Mouse (Mus musculus) embryonic facial prominence, embryonic 11.5 days (tissue): ENCODE measurements around the gene Tmem40. TPM values are rescaled to one million over a fixed set of nuclear protein-coding genes. Genes with fewer than 3 reads are reported as not detected.

Experiments used
- ATAC-seq: fragments of 200-750 bp; cut with Nextera tagmentation; replicated peaks from 2 replicates; pipeline ENCODE4 v1.8.0; 2017; ENCODE audit warnings: low read depth; ENCODE audit not compliant: insufficient number of reproducible peaks, low FRiP score, low TSS enrichment
- DNase-seq: peaks from one replicate; pipeline ENCODE4 v3.0.0-alpha.2; 2015; ENCODE audit warnings: low spot score
- H3K27ac ChIP-seq: fragments of 300-500 bp; sonication (generic); replicated peaks from 2 replicates; pipeline ENCODE4 v1.5.1; 2014; ENCODE audit warnings: mild to moderate bottlenecking, low read depth, low read length, control low read depth
- H3K27me3 ChIP-seq: fragments of 300-500 bp; sonication (generic); 2 replicates; pipeline ENCODE4 v1.6.1; 2014; ENCODE audit warnings: mild to moderate bottlenecking, low read length, moderate library complexity, mixed read lengths; ENCODE audit not compliant: control insufficient read depth, insufficient read depth
- H3K36me3 ChIP-seq: fragments of 300-500 bp; sonication (generic); replicated peaks from 2 replicates; pipeline ENCODE4 v1.6.1; 2014; ENCODE audit warnings: low read depth, mild to moderate bottlenecking, low read length, moderate library complexity, mixed read lengths; ENCODE audit not compliant: control insufficient read depth, insufficient read depth
- H3K4me1 ChIP-seq: fragments of 300-500 bp; sonication (generic); 2 replicates; pipeline ENCODE4 v1.6.1; 2014; ENCODE audit warnings: low read length, mixed read lengths; ENCODE audit not compliant: control insufficient read depth, insufficient read depth
- H3K4me2 ChIP-seq: fragments of 300-500 bp; sonication (generic); 2 replicates; pipeline ENCODE4 v1.6.1; 2014; ENCODE audit warnings: low read depth, mild to moderate bottlenecking, control low read depth, low read length, moderate library complexity
- H3K4me3 ChIP-seq: fragments of 300-500 bp; sonication (generic); 2 replicates; pipeline ENCODE4 v1.5.1; 2014; ENCODE audit warnings: low read depth, low read length, control low read depth
- H3K9ac ChIP-seq: fragments of 300-500 bp; sonication (generic); replicated peaks from 2 replicates; pipeline ENCODE4 v1.6.1; 2014; ENCODE audit warnings: mild to moderate bottlenecking, control low read depth, low read length
- H3K9me3 ChIP-seq: fragments of 300-500 bp; sonication (generic); replicated peaks from 2 replicates; pipeline ENCODE4 v1.6.1; 2016; ENCODE audit warnings: mild to moderate bottlenecking, low read length, inconsistent platforms, mixed read lengths; ENCODE audit not compliant: control insufficient read depth
- WGBS: fragments of 180-500 bp; shearing (Covaris S2); extraction: QIAGEN DNeasy Blood & Tissue Kit; methylation state at CpG from one replicate; pipeline ENCODE4 v1.1.7; 2014; 5-methylcytosine and 5-hydroxymethylcytosine counted together
- polyA plus RNA-seq: library from polyadenylated mRNA; unstranded; fragments of >200 nt; fragmentation: Nextera tagmentation; extraction: Ambion mirVana; gene quantifications from 2 replicates; pipeline ENCODE4 v1.2.1, GENCODE M21; 2014

The Tmem40 gene
- polyA plus RNA-seq, 1 experiment from 2014 or later: 2.0 TPM

DNA sequence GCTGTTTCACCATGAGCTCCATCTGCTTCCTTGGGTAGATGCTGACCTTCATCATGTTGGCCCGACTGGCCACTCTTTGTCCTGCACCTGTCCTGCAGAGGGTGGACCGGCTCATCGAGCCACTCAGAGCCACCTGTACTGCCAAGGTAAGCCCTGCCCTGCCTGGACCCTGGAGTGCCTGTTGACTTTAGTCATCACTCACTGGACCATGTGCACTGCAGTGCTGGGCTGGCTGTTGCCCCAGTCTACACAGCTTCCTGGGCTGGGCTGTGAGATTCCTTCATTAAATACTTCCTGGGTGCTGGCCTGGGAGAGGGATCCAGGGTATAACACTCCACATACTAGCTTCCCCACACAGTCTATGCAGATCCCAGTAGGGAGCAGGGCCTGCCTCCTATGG is 39.6 kb upstream of the Tmem40 start:
- Histone ChIP-seq H3K9me3 (no peaks in the 10 kb centered on the region), H3K4me1 (no peaks in the 10 kb centered on the region; the same call in 1 of the 2 replicates), H3K36me3 (peaks cover 33% of the 10 kb centered on the region), H3K9ac (no peak overlapping the region), H3K4me2 (no peak overlapping the region), H3K27ac (no peak overlapping the region), H3K4me3 (no peak overlapping the region), H3K27me3 (no peaks in the 10 kb centered on the region)
- no peak for DNase-seq
- WGBS: 98% methylated on average over 3 of the region's 3 CpGs
- no peak for ATAC-seq

DNA sequence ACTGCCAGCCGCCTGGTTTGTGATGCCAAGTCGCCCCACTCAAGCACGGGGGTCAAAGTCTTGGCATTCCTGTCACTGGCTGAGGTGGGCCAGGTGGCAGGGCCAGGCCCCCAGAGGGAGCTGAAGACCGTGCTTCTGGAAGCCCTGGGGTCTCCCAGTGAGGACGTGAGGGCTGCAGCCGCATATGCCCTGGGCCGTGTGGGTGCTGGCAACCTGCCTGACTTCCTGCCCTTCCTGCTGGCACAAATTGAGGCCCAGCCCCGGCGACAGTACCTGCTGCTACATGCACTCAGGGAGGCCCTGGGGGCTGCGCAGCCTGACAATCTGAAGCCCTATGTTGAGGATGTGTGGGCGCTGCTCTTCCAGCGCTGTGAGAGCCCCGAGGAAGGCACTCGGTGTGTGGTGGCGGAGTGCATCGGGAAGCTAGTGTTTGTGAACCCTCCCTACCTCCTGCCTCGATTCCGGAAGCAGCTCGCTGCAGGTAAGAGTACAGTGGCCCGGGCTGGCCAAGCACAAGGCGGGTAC is 30.5 kb upstream of the Tmem40 start:
- 93% methylated on average over 21 of the region's 21 CpGs for WGBS
- no peak overlapping the region for H3K4me2 ChIP-seq
- H3K4me1 ChIP-seq: no peaks in the 10 kb centered on the region
- no peaks in the 10 kb centered on the region for H3K27me3 ChIP-seq
- H3K4me3 ChIP-seq: no peak overlapping the region
- no peak overlapping the region for H3K27ac ChIP-seq
- peaks cover 42% of the 10 kb centered on the region for H3K36me3 ChIP-seq
- ATAC-seq: no peak
- no peak for DNase-seq
- H3K9me3 ChIP-seq: no peaks in the 10 kb centered on the region
- no peak overlapping the region for H3K9ac ChIP-seq

DNA sequence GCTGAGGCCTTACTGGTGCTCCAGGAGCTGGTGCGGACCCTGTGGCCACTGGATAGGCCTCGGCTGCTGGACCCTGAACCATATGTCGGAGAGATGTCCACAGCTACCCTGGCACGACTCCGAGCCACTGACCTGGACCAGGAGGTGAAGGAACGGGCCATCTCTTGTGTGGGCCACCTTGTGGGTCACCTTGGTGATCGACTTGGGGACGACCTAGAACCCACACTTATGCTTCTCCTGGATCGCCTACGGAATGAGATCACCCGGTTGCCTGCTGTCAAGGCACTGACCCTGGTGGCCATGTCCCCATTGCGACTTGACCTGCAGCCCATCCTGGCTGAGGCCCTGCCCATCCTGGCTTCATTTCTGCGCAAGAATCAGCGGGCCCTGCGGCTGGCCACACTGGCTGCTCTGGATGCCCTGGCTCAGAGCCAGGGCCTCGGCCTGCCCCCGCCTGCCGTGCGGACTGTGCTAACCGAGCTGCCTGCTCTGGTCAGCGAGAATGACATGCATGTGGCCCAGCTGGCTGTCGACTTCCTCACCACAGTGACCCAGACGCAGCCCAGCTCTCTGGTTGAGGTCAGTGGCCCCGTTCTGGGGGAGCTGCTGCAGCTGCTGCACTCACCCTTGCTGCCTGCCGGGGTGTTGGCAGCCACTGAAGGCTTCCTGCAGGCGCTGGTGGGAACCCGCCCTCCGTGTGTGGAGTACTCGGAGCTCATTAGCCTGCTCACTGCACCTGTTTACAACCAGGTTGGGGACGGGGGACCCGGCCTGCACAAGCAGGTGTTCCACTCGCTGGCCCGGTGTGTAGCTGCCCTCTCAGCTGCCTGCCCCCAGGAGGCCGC is 29.9 kb upstream of the Tmem40 start:
- Histone ChIP-seq H3K27ac (no peak overlapping the region), H3K9ac (no peak overlapping the region), H3K4me3 (no peak overlapping the region), H3K4me2 (no peak overlapping the region), H3K9me3 (no peaks in the 10 kb centered on the region), H3K27me3 (no peaks in the 10 kb centered on the region), H3K4me1 (no peaks in the 10 kb centered on the region), H3K36me3 (peaks cover 41% of the 10 kb centered on the region)
- ATAC-seq (no peak), DNase-seq (no peak)
- WGBS: 89% methylated on average over 34 of the region's 34 CpGs

DNA sequence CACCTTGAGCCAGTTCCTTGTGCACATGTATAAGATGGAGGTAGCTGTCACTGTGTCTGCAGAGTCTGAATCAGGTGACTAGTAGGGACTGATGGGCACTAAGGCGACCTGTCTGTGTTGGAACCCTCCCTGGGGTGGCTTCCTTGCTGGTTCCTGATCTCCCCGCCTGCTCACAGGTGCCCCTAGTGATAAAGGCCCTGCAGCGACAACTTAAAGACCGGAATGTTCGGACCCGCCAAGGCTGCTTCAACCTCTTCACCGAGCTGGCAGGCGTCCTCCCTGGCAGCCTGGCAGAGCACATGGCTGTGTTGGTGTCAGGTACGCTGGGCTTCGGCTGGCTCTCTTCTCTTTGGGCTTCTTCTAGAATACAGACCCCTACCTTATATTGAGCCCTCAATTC is 28.8 kb upstream of the Tmem40 start:
- Histone ChIP-seq H3K36me3 (peaks cover 40% of the 10 kb centered on the region), H3K4me1 (no peaks in the 10 kb centered on the region), H3K9me3 (no peaks in the 10 kb centered on the region), H3K27me3 (no peaks in the 10 kb centered on the region), H3K9ac (no peak overlapping the region), H3K4me2 (no peak overlapping the region), H3K4me3 (no peak overlapping the region), H3K27ac (no peak overlapping the region)
- WGBS: 84% methylated on average over 10 of the region's 10 CpGs
- DNase-seq (no peak), ATAC-seq (no peak)

DNA sequence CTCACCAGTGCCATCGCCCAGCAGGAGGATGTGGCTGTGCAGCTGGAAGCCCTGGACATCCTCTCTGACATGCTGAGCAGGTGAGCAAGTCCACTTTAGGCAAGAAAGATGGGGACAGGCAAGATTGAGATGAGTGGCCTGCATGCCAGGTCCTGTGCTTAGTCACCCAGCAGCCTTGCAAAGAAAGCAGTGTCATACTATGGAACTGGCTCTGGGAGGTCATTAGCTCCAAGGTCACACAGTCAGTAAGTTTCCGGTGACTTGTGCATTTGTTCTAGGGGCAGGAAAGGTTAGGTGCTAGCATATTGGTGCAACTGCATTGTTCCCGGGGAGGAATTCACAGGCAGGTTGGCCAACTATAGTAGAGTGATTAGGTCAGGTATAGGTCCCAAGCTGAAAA is 20.6 kb upstream of the Tmem40 start:
- H3K4me1 ChIP-seq: no peaks in the 10 kb centered on the region
- H3K9me3 ChIP-seq: no peaks in the 10 kb centered on the region
- H3K27me3 ChIP-seq: no peaks in the 10 kb centered on the region
- ATAC-seq (no peak), DNase-seq (no peak)
- H3K9ac ChIP-seq: no peak overlapping the region
- 96% methylated on average over 3 of the region's 3 CpGs for WGBS
- peaks cover 20% of the 10 kb centered on the region for H3K36me3 ChIP-seq
- no peak overlapping the region for H3K27ac ChIP-seq
- H3K4me2 ChIP-seq: no peak overlapping the region
- no peak overlapping the region for H3K4me3 ChIP-seq

DNA sequence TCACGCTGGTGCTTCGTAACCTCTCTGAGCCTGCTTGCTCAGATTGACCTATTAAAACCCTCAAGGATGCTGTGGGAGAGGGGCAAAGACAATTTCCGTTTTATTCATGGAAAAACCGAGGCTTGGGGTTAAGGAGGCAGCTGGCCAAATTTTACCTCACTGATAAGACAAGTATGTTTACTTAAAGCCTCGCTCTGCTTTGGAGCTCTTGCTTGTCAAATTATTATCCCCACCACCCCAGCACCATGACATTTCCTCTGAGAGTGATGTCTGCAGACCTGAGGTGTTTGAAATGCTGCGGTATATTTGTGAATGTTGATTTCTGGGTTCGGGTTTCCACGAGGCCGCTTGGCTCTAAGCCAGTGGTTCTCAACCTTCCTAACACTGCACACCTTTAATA is 14.2 kb upstream of the Tmem40 start:
- ATAC-seq (no peak), DNase-seq (no peak)
- WGBS: 67% methylated on average over 9 of the region's 9 CpGs
- H3K9ac ChIP-seq: peak overlapping the region; percentile 94
- peaks cover 9% of the 10 kb centered on the region for H3K4me1 ChIP-seq
- H3K4me2 ChIP-seq: peak overlapping the region; percentile 90
- no peaks in the 10 kb centered on the region; the same call in 1 of the 2 replicates for H3K36me3 ChIP-seq
- H3K27ac ChIP-seq: no peak overlapping the region
- H3K9me3 ChIP-seq: no peaks in the 10 kb centered on the region
- peak overlapping the region; percentile 85 for H3K4me3 ChIP-seq
- H3K27me3 ChIP-seq: no peaks in the 10 kb centered on the region

DNA sequence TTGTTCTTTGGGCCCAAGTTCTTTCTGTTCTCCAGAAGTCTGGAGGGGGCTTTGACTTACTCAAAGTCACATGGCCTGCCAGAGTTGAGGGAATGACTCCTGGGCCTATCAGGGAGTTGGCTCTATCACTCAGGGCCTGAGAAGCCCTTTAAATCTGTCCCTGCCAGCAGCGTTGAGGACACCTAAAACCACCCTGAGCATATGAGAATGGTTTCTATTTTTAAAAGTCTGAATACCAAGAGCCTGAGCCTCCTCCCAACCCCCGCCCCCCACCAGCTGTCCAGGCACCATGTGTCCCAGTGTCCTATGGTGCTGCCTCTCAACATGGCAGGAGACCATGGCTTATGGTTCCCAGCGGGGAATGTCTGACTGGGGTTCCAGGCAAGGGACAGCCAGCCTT is 13.6 kb upstream of the Tmem40 start:
- peak overlapping the region; percentile 94 for H3K9ac ChIP-seq
- H3K27ac ChIP-seq: no peak overlapping the region
- peaks cover 9% of the 10 kb centered on the region for H3K4me1 ChIP-seq
- peak overlapping the region; percentile 85 for H3K4me3 ChIP-seq
- H3K36me3 ChIP-seq: no peaks in the 10 kb centered on the region
- H3K27me3 ChIP-seq: no peaks in the 10 kb centered on the region
- no peaks in the 10 kb centered on the region for H3K9me3 ChIP-seq
- WGBS: 59% methylated on average over 3 of the region's 3 CpGs
- no peak for ATAC-seq
- DNase-seq: no peak
- peak overlapping the region; percentile 90 for H3K4me2 ChIP-seq

DNA sequence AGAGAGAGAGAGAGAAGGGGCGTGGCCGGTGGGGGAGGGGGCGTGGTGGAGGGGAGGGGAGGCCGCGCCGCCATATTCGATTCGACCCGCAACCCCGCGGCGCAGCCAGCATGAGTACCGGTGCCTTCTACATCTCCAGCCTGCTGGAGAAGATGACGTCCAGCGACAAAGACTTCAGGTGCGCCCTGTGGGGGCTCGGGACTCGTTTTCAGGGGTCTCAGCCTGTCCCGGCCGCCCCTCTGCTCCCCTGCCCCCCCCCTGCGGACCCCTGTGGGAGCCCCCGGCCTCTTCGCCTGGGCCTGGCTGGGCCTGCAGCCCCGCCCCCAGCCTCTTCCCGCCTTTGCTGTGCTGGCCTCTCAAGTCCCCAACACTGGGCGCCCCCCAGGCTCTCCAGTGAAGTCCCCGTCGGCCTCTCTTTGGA is 12.3 kb upstream of the Tmem40 start, which contains the start of gene Cand2:
Gene Cand2, plus strand, starts transcription at position 38 of the 421 bp plus-strand sequence.
- under 1% methylated on average over 18 of the region's 28 CpGs for WGBS

More for the DNA sequence above, 12.3 kb upstream of the Tmem40 start, which contains the start of gene Cand2:
- Histone ChIP-seq H3K4me1 (peaks cover 9% of the 10 kb centered on the region), H3K27ac (peak within 1 kb of the TSS; percentile 76), H3K4me3 (peak within 1 kb of the TSS; percentile 85), H3K9me3 (no peaks in the 10 kb centered on the region), H3K9ac (peak within 1 kb of the TSS; percentile 94), H3K4me2 (peak within 1 kb of the TSS; percentile 90), H3K36me3 (no peaks in the 10 kb centered on the region), H3K27me3 (no peaks in the 10 kb centered on the region)
- peak; percentile 85 for DNase-seq
- peak; percentile 84 for ATAC-seq
